Mouse (Mus musculus): ENCODE measurements around the gene Agrp. TPM values are rescaled to one million over a fixed set of nuclear protein-coding genes. Genes with fewer than 3 reads are reported as not detected.

Gene Agrp
- total RNA-seq, 2 experiments from 2014 or later, result not detected

DNA sequence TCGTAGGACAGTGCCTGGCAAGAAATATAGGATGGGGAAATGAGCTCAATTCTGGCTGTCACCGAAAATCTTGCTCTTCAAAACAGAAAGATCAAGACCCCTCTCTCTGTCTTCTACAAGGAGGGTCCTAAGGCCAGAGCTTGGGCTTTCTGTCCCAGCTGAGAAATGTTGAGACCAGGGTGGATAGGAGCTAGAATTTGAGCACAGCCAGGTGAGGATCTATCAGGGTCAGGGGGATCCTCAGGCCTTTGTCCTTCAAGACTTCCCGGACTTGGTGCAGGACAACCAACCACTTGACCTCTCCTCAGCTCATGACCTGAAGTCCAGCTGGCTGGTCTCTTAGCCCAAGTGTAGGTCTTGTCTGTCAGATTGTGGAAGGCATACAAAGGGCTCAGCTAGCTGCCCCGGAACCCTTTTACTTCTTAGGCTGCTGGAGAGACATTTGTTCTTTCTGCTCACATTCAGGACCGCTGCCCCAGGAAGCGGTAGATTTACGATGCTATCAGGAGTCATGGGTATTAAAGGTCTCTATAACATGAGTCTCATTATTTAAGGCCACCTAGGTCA lies 13.4 kb downstream of the Agrp start:
- ATAC-seq (replicated peaks; ENCODE audit: low FRiP score, poor library complexity, severe bottlenecking), result no peak

DNA sequence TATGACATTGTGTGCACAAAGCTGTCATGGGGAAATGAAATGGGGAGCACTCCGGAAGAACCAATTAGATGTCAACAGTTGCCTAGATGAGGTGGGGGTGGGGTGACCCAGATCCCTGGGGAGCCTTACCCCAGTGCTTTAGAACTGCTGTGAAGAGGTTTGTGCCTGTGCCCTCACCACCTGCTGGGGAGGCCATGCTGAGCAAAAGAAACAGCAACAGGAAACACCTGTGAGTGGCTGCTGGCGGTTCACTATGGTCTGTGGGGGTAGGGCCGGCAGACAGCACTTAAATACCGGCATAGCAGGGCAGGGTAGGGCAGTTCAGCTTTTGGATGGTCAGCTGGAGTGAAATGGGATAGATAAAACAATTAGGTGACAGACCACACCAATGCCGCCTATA lies 14.1 kb downstream of the Agrp start:
- no peak for ATAC-seq (replicated peaks; ENCODE audit: low FRiP score, poor library complexity, severe bottlenecking)

DNA sequence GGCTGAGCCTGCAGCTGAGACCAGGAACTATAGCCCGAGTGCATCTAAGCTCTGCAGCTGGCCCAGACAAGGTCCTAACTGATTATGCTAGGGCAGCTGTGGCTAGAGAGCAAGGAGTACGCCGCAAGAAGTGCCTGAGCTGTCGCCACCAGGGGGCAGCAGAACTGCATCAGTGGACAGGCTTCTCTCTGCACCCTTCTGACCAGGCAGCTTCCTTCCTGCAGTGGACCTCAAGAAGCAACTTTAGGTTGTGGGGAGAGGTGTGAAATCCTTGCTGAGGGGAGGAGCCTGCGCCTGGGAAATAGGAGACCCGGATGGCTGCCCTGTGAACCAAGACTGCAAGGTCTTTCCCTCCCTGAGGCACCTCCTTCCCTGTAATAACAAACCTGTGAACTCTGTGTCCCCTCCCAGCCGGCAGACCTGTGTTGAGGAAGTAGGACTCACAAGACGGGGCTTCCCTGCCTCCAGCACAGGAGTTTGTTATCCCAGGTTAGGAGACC lies 14.7 kb downstream of the Agrp start:
- peak; percentile 90 for ATAC-seq (replicated peaks; ENCODE audit: low FRiP score, poor library complexity, severe bottlenecking)

DNA sequence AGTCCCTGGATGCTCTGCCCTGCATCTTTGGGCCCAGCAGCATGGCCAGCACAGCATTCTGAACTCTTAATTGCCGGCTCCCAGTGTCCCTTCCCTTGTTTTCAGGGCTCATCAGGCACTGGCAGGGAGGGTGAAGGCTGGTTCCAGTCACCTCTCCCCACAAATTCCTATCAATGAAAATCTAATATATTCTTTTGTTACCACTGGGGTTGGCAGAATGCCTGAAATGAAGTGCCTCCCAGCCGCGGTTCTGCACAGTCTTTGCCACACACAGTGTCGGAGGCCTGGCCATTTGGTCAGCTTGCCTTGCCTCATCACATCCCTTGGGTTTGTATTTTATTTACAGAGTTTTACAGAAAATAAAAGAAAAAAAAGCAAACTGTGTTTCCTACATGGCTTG lies 15.4 kb downstream of the Agrp start:
- no peak for ATAC-seq (replicated peaks; ENCODE audit: low FRiP score, poor library complexity, severe bottlenecking)

DNA sequence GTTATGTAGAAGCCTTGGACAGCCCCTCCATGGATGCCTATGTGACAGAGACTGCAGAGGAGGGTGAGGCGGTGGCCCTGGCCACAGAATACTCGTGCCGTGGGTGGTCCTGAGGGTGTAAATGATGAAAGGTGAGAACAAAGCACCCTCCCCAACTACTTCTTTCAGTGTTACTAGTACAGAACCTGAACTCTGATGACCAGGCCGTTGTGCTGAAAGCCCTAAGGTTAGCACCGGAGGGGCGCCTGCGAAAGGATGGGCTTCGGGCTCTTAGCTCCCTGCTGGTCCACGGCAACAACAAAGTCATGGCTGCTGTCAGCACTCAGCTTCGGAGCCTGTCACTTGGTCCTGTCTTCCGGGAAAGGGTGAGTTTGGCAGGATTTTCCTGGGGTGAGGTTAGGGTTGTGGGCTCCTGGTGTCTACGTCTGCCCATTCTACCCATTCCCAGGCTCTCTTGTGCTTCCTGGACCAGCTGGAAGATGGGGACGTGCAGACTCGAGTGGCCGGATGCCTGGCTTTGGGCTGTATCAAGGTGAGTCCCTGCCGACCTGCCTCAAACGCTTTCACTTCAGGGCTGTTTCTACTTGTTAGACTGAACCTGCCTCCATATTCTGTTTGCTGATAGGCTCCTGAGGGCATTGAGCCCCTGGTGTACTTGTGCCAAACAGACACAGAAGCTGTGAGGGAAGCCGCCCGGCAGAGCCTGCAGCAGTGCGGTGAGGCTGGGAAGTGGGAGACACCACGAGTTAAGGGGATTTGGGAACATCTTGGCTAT lies 16.1 kb downstream of the Agrp start:
- ATAC-seq (replicated peaks; ENCODE audit: low FRiP score, poor library complexity, severe bottlenecking), result no peak

DNA sequence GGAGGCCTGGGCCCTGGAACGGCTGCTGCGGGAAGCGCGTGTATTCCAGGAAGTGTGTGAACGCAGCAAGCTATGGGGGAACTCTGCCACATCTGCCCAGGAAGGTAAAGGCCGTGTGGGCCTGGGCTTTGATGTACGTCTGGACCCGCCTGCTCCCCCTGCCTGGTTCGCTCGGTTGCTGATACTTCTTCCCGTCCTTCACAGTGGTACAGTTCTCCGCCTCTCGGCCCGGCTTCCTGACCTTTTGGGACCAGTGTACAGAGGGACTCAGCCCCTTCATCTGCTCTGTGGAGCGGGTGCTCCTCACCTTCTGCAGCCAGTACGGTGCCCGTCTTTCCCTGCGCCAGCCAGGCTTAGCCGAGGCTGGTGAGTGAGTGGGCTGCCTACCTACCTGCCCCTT lies 17.0 kb downstream of the Agrp start:
- ATAC-seq (replicated peaks; ENCODE audit: low FRiP score, poor library complexity, severe bottlenecking), result no peak

DNA sequence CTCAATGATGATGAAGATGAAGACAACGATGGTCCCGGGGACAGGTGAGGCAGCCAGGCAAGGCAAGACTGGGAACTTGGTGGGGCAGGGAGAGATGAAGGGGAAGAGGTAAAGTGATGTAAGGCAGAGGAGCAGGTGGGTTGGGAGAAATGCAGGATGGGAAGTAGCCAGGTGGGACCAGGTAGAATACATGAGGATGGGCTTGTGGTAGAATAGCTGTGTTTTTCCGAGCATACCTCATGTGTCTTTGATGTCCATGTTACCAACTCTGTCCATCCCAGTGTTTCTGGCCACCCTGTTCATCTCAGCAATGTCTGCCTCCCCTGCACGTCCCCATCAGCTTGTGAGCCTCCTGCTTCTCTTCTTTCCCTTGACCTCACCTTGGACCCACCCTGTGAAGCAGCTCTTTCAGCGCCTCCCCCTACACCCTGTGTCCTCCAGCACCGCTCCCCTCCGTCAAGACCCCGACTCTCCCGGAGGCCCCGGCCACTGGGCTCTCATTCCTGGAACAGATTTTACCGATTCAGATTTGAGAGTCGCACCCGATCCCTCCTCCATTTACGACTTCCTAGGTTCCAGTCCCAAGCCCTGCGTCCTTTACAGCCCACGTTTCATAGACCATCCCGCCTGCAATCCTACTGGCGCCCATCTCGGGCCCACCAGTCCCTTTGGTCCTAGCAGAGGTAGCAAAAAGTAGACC lies 18.2 kb downstream of the Agrp start:
- ATAC-seq (replicated peaks; ENCODE audit: low FRiP score, poor library complexity, severe bottlenecking), result no peak

DNA sequence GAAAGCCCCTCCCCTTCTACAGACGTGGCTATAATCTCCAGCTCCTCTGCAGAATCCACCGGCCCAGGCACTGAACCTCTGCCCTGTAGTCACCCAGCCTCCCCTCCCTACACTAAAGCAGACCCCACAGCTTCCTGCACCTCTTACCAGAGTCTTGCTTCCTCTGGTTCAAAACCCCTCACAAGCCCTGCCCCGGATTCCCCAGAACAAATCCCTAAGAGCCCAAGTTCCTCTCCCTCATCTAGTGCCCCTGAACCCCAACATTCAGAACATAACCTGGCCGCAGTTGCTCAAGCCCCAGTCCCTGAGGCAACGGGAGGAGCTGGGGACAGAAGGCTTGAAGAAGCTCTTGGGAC lies 18.9 kb downstream of the Agrp start:
- ATAC-seq (replicated peaks; ENCODE audit: low FRiP score, poor library complexity, severe bottlenecking), result no peak

DNA sequence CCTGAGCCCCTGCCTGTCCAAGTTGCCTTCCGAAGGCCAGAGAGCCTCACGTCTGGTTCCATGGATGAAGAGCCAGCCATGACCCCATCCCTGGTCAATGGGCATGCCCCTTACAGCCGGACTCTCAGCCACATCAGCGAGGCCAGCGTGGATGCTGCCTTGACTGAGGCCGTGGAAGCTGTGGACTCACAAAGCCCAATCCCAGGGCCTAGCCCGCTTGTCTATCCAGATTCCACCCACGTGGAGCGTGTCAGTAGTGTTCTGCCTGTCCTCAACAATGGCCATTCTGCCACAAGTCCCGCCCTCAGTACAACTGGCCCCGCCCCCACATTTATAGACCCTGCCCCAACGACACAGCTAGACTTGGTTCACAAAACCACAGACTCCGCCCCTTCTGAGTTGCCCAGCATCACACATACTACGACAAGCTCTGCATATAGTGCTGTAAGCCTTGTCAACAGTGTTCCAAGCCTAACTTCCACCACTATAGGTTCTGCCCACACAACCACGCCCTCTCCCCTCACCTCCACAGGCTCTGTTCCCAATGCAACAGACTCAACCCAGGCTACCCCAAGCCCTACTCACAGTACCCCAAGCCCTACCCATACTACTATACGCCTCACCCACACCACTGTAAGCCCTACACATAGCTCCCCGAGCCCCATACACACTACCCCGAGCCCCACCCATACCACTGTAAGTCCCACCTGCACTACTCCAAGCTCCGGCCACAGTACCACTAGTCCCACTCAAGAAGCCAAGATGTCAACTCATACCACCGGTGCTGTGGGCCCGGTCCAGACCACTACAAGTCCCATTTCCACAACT lies 19.5 kb downstream of the Agrp start:
- no peak for ATAC-seq (replicated peaks; ENCODE audit: low FRiP score, poor library complexity, severe bottlenecking)

DNA sequence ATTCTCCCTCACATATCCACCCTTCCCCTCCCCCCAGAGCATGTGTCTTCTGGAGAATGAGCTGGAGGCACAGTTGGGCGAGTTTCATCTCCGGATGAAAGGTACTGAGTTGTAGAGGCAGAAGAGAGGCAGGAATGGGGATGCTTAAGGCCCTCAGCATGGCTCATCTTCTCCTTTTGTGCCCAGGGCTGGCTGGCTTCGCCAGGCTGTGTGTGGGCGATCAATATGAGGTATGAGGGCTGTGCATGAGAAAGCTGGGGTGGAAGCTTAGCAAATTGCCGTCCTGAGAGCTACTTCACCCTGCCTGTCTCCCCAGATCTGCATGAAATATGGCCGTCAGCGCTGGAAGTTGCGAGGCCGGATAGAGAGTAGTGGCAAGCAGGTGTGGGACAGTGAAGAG lies 21.3 kb downstream of the Agrp start:
- no peak for ATAC-seq (replicated peaks; ENCODE audit: low FRiP score, poor library complexity, severe bottlenecking)

DNA sequence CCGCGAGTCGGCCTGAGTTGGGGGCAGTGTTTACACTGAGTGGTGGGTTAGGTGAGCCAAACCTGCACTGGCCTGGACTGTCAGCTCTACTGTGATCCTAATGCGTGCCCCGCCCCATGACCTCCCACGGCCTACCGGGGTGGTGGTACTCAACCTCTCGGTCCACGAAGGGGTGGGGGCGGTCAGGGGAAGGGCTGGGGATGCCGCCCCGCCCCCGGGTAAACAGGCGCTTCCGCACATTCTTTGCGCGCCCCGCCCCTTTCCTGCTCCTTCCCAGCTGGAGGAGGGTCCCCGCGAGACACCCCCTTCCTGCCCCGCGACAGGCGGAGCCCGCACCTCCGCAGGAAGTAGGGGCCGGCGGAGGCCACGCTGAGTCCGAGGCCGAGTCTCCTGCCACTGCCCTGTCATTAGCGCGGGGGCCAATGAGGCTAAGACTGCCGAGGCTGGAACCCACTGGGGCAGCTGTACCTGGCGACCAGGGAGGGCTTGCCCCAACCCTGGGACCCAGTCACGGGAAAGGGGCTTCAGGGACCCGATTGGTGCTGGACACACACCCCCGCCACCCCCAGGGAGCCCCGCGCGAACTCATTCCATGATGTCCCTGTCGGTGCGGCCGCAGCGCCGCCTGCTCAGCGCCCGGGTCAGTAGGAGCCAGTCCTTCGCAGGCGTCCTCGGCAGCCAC lies 23.2 kb downstream of the Agrp start:
- ATAC-seq (replicated peaks; ENCODE audit: low FRiP score, poor library complexity, severe bottlenecking), result no peak

DNA sequence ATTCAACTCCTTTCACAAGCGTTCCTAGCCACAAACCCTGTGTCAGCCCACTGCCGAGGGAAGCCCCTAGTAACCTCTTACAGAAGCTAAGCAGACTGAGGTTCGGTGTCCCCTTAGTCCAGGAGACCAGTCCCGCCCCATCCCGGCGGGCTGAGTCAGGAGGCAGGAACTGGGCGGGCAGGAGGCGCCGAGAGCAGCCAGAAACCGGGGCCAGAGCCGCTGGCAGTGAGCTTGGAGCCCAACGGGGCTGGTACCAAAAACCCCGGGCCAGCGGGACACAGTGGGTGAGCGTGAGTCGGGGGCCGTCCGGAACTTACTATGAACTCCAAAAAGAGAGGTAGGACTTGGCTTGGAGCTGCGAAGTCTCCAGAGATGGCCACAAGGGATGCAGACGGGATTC lies 24.2 kb downstream of the Agrp start:
- peak; percentile 69 for ATAC-seq (replicated peaks; ENCODE audit: low FRiP score, poor library complexity, severe bottlenecking)

DNA sequence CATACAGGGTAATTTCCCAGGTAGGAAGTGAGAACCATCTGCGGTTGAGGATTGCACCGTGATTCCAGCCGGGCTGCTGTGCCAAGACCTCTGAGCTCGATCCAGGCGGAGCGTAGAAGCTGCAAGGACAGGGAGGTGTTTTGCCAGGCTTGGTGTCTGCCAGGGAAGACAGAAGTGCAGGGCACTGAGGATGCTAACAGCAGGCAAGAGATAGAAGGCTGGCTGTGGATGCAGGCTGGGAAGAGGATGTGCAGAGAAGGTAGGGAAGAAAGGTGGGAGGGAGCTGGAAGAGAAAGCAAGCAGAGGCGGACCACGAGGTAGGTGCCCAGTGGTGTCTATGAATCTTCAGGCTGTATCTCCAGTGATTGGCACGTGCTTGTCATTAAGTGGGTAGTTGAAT lies 25.4 kb downstream of the Agrp start:
- no peak for ATAC-seq (replicated peaks; ENCODE audit: low FRiP score, poor library complexity, severe bottlenecking)

DNA sequence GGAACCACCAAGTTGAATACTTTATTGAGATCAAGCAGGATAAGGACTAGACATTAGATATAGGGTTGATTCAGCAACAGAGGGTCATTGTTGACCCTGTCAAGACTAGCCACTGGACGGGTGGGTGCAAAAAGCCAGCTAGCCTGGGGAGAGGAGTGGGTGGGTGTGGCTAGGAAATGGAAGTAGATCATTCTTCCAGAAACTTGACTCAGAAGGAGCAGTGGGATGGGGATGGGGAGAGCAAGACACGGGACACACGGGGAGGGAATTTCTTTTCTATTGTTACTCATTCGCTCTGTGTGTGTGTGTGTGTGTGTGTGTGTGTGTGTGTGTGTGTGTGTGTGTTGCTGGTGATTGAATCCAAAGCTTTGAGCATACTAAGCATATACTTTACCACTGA lies 27.4 kb downstream of the Agrp start:
- ATAC-seq (replicated peaks; ENCODE audit: low FRiP score, poor library complexity, severe bottlenecking), result no peak

DNA sequence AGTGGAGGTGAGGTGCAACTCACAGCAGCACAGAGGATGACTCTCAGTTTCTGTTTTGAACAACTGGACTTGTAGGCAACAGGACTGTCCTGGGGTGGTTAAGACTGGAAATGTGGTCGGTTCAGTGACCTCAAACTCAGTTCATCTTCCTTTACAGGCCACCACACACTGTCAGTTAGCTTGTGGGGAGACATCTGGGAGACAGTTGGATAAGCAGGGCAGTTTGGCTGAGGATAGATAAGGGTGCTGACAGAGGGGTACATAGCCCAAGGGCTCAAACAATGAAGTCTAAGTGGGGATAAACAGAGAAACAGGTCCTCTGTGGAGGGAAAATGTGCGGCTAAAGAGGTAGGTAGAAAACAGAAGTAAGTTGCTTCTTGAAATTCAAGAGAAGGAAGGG lies 27.8 kb downstream of the Agrp start:
- ATAC-seq (replicated peaks; ENCODE audit: low FRiP score, poor library complexity, severe bottlenecking), result no peak

DNA sequence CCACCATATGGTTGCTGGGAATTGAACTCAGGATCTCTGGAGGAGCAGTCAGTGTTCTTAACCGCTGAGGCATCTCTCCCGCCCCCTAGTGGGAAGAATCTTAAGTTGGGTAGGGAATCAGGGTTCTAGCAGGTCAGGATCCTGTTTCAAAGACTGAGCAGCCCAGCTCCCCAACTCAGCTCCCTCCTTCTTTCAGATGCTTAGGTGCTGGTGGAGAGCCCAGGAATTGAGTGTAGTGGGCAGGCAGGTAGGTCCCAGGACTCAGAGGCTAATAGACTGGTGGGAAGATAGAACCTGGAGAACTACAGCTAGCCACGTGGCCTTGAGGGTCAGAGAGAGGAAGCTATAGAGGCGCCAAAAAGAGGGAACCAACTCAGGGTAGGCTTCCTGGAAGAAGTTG lies 29.5 kb downstream of the Agrp start:
- no peak for ATAC-seq (replicated peaks; ENCODE audit: low FRiP score, poor library complexity, severe bottlenecking)

DNA sequence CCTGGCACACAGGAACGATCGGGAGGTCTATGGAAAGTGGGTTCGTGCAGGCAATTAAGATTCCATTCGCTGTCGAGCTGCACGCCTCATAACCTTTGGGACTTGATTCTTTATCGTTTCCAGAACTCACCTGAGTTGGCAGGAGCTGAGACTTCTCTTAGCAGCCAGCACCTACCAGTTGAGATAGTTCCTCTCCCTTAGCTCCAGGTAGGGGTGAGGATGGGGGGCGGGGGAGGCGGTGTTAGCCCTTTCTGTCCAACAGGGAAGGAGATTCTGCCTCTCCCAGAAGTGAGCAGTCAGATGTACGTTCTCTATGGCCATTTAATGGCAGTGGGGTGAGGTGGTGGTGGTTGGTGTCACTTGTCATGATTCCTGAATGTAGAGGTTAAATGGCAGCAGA lies 30.1 kb downstream of the Agrp start:
- ATAC-seq (replicated peaks; ENCODE audit: low FRiP score, poor library complexity, severe bottlenecking), result no peak

DNA sequence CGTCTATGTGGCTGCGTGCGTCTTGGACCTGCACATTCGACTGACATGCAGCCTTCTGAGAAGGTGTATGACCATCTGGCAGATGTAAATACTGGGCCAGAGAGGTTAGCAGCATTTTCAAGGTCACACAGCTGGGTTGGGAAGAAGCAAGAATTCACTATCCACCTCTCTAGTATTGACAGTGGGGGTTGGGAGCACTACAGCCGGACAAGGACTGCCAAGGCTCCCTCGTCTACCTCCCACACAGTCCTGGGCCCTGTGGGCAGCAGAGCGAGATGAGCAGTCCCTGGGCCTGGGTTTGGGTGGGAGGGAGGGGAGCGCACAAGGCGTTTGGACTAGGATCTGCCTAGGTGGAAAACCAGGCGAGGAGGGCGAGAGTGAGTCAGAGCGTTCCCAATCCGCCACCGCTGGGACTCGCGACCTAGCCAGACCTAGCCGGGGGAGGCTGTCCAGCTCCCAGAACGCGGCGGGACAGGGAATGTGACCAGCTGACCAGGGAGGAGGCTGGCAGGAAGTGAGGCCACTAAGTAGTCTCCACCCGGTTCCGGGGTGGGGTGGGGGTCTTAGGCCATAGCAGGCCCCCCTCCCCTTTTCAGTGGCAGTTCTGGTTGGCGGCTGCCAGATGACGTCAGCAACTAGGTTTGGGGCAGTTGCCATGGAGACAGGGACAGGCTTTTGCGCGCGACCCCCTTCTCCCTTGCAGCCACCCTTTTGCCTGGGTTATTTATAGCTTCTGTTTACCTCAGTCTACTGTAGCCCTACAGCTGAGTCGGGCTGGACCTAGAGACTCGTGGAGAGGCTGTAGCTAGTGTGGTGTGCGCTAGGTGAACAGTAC lies 30.8 kb downstream of the Agrp start:
- no peak for ATAC-seq (replicated peaks; ENCODE audit: low FRiP score, poor library complexity, severe bottlenecking)
